Mouse (Mus musculus) brain, embryonic 14.5 days (tissue): Measurements from ENCODE around the gene Tbck.

Experiments
- CTCF ChIP-seq: fragments of 200-500 bp; IDR thresholded peaks from 2 replicates; pipeline ENCODE4 v1.5.1; 2012; ENCODE audit warnings: inconsistent platforms, mild to moderate bottlenecking, moderate library complexity, borderline replicate concordance; ENCODE audit not compliant: insufficient read depth, insufficient read length; ENCODE audit errors: extremely low read depth
- POLR2A ChIP-seq: fragments of 200-500 bp; IDR thresholded peaks from 2 replicates; pipeline ENCODE4 v1.6.1; 2012; ENCODE audit warnings: mild to moderate bottlenecking, inconsistent platforms, borderline replicate concordance; ENCODE audit not compliant: poor library complexity, insufficient read depth, insufficient read length, severe bottlenecking; ENCODE audit errors: extremely low read depth

- TF ChIP-seq CTCF (no peak), POLR2A (no peak)
Measured at GRCm38 (mm10) chr3:132883256-132883655, 199.3 kb downstream of the Tbck start.
